Mouse (Mus musculus) MEL (cell line): ENCODE results near the gene Proser3. TPM values are rescaled to one million over a fixed set of nuclear protein-coding genes. Genes with fewer than 3 reads are reported as not detected.

Source experiments
- DNase-seq: peaks from one replicate; pipeline ENCODE4 v3.0.0; 2011; ENCODE audit warnings: low read depth, low spot score
- H3K27ac ChIP-seq: 2 replicates; pipeline ENCODE4 v1.5.1; 2012; ENCODE audit warnings: low read depth, mild to moderate bottlenecking, control low read depth, low read length, moderate library complexity; ENCODE audit not compliant: control insufficient read depth
- H3K27me3 ChIP-seq, 2 experiments: fragments of 150-350 bp in 1 of 2; sonication (generic) in 1 of 2; 2 replicates each; pipeline ENCODE4 v1.6.1; 2012; ENCODE audit warnings: low read length in 2 of 2, mild to moderate bottlenecking in 2 of 2, improper control_type of control experiment in 1 of 2, moderate library complexity in 1 of 2; ENCODE audit not compliant: insufficient read depth in 2 of 2, control insufficient read depth in 1 of 2
- H3K36me3 ChIP-seq, 2 experiments: 2 replicates each; pipeline ENCODE4 v1.6.1; 2012 to 2014; ENCODE audit warnings: low read length in 2 of 2, improper control_type of control experiment in 1 of 2, inconsistent platforms in 1 of 2, mild to moderate bottlenecking in 1 of 2; ENCODE audit not compliant: insufficient read depth in 2 of 2, control insufficient read depth in 1 of 2
- H3K4me1 ChIP-seq, 2 experiments: fragments of 150-350 bp in 1 of 2; sonication (generic) in 1 of 2; 2 replicates each; pipeline ENCODE4 v1.6.1; 2012; ENCODE audit warnings: low read length in 2 of 2, improper control_type of control experiment in 1 of 2, mild to moderate bottlenecking in 1 of 2; ENCODE audit not compliant: insufficient read depth in 2 of 2, control insufficient read depth in 1 of 2
- H3K4me3 ChIP-seq, 2 experiments: fragments of 150-350 bp in 1 of 2; sonication (generic) in 1 of 2; 2 replicates each; pipeline ENCODE4 v1.5.1; 2012; ENCODE audit warnings: low read depth in 2 of 2, low read length in 2 of 2, mild to moderate bottlenecking in 2 of 2, moderate library complexity in 2 of 2, control low read depth in 1 of 2, improper control_type of control experiment in 1 of 2; ENCODE audit not compliant: control insufficient read depth in 1 of 2, insufficient read depth in 1 of 2
- H3K79me2 ChIP-seq: 2 replicates; pipeline ENCODE4 v1.6.1; 2012; ENCODE audit warnings: mild to moderate bottlenecking, low read length, moderate library complexity; ENCODE audit not compliant: control insufficient read depth, poor library complexity, insufficient read depth
- H3K9ac ChIP-seq: 2 replicates; pipeline ENCODE4 v1.6.1; 2012; ENCODE audit warnings: low read depth, mild to moderate bottlenecking, control low read depth, low read length, moderate library complexity; ENCODE audit not compliant: control insufficient read depth, poor library complexity, severe bottlenecking
- H3K9me3 ChIP-seq: fragments of 150-350 bp; sonication (generic); replicated peaks from 2 replicates; pipeline ENCODE4 v1.6.1; 2012; ENCODE audit warnings: mild to moderate bottlenecking, low read length, improper control_type of control experiment, moderate library complexity; ENCODE audit not compliant: insufficient read depth
- CTCF ChIP-seq, 3 experiments: IDR thresholded peaks in 2 of 3; conservative IDR thresholded peaks in 1 of 3; 2 replicates each; pipeline ENCODE4 v1.5.1; 2011 to 2012; ENCODE audit warnings: low read length in 3 of 3, low read depth in 2 of 3, mild to moderate bottlenecking in 2 of 3, improper control_type of control experiment in 1 of 3, inconsistent platforms in 1 of 3, mixed read lengths in 1 of 3, moderate library complexity in 1 of 3; ENCODE audit not compliant: control insufficient read depth in 1 of 3, insufficient read depth in 1 of 3, poor library complexity in 1 of 3, severe bottlenecking in 1 of 3
- E2F4 ChIP-seq: IDR thresholded peaks from 2 replicates; pipeline ENCODE4 v1.6.1; 2011; ENCODE audit warnings: low read depth, low read length, improper control_type of control experiment, borderline replicate concordance
- ELF1 ChIP-seq: IDR thresholded peaks from 2 replicates; pipeline ENCODE4 v1.6.1; 2014; ENCODE audit warnings: low read depth, mild to moderate bottlenecking, inconsistent platforms, low read length, improper control_type of control experiment, moderate library complexity
- EP300 ChIP-seq, 2 experiments: IDR thresholded peaks; 2 replicates each; pipeline ENCODE4 v1.6.1; 2011; ENCODE audit warnings: improper control_type of control experiment in 2 of 2, low read length in 2 of 2, low read depth in 1 of 2, mild to moderate bottlenecking in 1 of 2
- GABPA ChIP-seq: IDR thresholded peaks from 2 replicates; pipeline ENCODE4 v1.6.1; 2012; ENCODE audit warnings: low read depth, mild to moderate bottlenecking, inconsistent platforms, low read length, improper control_type of control experiment, moderate library complexity
- GATA1 ChIP-seq: IDR thresholded peaks from 2 replicates; pipeline ENCODE4 v1.6.1; 2011; ENCODE audit warnings: low read depth, low read length, improper control_type of control experiment
- HCFC1 ChIP-seq: IDR thresholded peaks from 2 replicates; pipeline ENCODE4 v1.6.1; 2012; ENCODE audit warnings: low read depth, mild to moderate bottlenecking, inconsistent platforms, low read length, improper control_type of control experiment, moderate library complexity
- JUND ChIP-seq: IDR thresholded peaks from 2 replicates; pipeline ENCODE4 v1.6.1; 2011; ENCODE audit warnings: low read depth, mild to moderate bottlenecking, improper control_type of control experiment, low read length
- MAFK ChIP-seq: IDR thresholded peaks from 2 replicates; pipeline ENCODE4 v1.6.1; 2011; ENCODE audit warnings: low read depth, mild to moderate bottlenecking, low read length, improper control_type of control experiment, borderline replicate concordance
- MAX ChIP-seq: IDR thresholded peaks from 2 replicates; pipeline ENCODE4 v1.6.1; 2011; ENCODE audit warnings: low read length, improper control_type of control experiment
- MAZ ChIP-seq: IDR thresholded peaks from 2 replicates; pipeline ENCODE4 v1.6.1; 2012; ENCODE audit warnings: low read depth, mild to moderate bottlenecking, inconsistent platforms, low read length, improper control_type of control experiment
- MEF2A ChIP-seq: IDR thresholded peaks from 2 replicates; pipeline ENCODE4 v1.6.1; 2014; ENCODE audit warnings: low read depth, mild to moderate bottlenecking, inconsistent platforms, low read length, improper control_type of control experiment; ENCODE audit not compliant: poor library complexity, insufficient replicate concordance, severe bottlenecking; ENCODE audit errors: extremely low read depth
- POLR2A ChIP-seq, 2 experiments: IDR thresholded peaks; 2 replicates each; pipeline ENCODE4 v1.6.1; 2011 to 2012; ENCODE audit warnings: low read length in 2 of 2, mild to moderate bottlenecking in 2 of 2, control low read depth in 1 of 2, improper control_type of control experiment in 1 of 2, low read depth in 1 of 2, moderate library complexity in 1 of 2; ENCODE audit not compliant: control insufficient read depth in 1 of 2, insufficient read depth in 1 of 2, poor library complexity in 1 of 2
- POLR2AphosphoS2 ChIP-seq: IDR thresholded peaks from 2 replicates; pipeline ENCODE4 v1.6.1; 2011; ENCODE audit warnings: low read length, improper control_type of control experiment
- POLR2AphosphoS5 ChIP-seq: IDR thresholded peaks from 2 replicates; pipeline ENCODE4 v1.6.1; 2012; ENCODE audit warnings: low read depth, borderline replicate concordance, mild to moderate bottlenecking, inconsistent platforms, low read length, moderate library complexity, mixed read lengths
- RAD21 ChIP-seq: IDR thresholded peaks from 2 replicates; pipeline ENCODE4 v1.6.1; 2011; ENCODE audit warnings: mild to moderate bottlenecking, low read depth, low read length, improper control_type of control experiment
- SIN3A ChIP-seq: IDR thresholded peaks from 2 replicates; pipeline ENCODE4 v1.6.1; 2012; ENCODE audit warnings: low read length, improper control_type of control experiment, inconsistent platforms
- SMC3 ChIP-seq: IDR thresholded peaks from 2 replicates; pipeline ENCODE4 v1.6.1; 2011; ENCODE audit warnings: low read depth, low read length, improper control_type of control experiment
- TAL1 ChIP-seq: IDR thresholded peaks from 2 replicates; pipeline ENCODE4 v1.6.1; 2012; ENCODE audit warnings: mild to moderate bottlenecking, inconsistent platforms, low read length, moderate library complexity, mixed read lengths
- TBP ChIP-seq: IDR thresholded peaks from 2 replicates; pipeline ENCODE4 v1.8.0; 2011; ENCODE audit warnings: low read depth, low read length, improper control_type of control experiment
- TCF12 ChIP-seq: IDR thresholded peaks from 2 replicates; pipeline ENCODE4 v1.6.1; 2014; ENCODE audit warnings: low read depth, mild to moderate bottlenecking, inconsistent platforms, low read length, improper control_type of control experiment, moderate library complexity
- UBTF ChIP-seq: IDR thresholded peaks from 2 replicates; pipeline ENCODE4 v1.6.1; 2012; ENCODE audit warnings: low read depth, mild to moderate bottlenecking, inconsistent platforms, low read length, improper control_type of control experiment, moderate library complexity, borderline replicate concordance; ENCODE audit not compliant: insufficient read depth
- USF1 ChIP-seq: IDR thresholded peaks from 2 replicates; pipeline ENCODE4 v1.6.1; 2014; ENCODE audit warnings: low read depth, mild to moderate bottlenecking, inconsistent platforms, low read length, improper control_type of control experiment, moderate library complexity
- USF2 ChIP-seq, 2 experiments: IDR thresholded peaks; 2 replicates each; pipeline ENCODE4 v1.6.1; 2011 to 2012; ENCODE audit warnings: improper control_type of control experiment in 2 of 2, low read length in 2 of 2, borderline replicate concordance in 1 of 2, inconsistent platforms in 1 of 2, low read depth in 1 of 2, mild to moderate bottlenecking in 1 of 2; ENCODE audit not compliant: insufficient read depth in 1 of 2
- ZC3H11A ChIP-seq: IDR thresholded peaks from 2 replicates; pipeline ENCODE4 v1.6.1; 2012; ENCODE audit warnings: low read depth, mild to moderate bottlenecking, inconsistent platforms, low read length, improper control_type of control experiment
- ZMIZ1 ChIP-seq: IDR thresholded peaks from 2 replicates; pipeline ENCODE4 v1.6.1; 2012; ENCODE audit warnings: low read depth, mild to moderate bottlenecking, inconsistent platforms, low read length, improper control_type of control experiment, moderate library complexity
- ZNF384 ChIP-seq: IDR thresholded peaks from 2 replicates; pipeline ENCODE4 v1.6.1; 2012; ENCODE audit warnings: low read depth, mild to moderate bottlenecking, inconsistent platforms, low read length, improper control_type of control experiment
- polyA plus RNA-seq, 2 experiments: library from polyadenylated mRNA; stranded (reverse) in 1 of 2; unstranded in 1 of 2; fragments of >175 nt in 1 of 2; fragments of >200 nt in 1 of 2; gene quantifications; 2 replicates each; pipeline versions ENCODE4 v1.2.1 to v1.2.4; 2012; ENCODE audit warnings: low replicate concordance in 2 of 2, low read depth in 1 of 2; ENCODE audit not compliant: insufficient read length in 2 of 2, insufficient read depth in 1 of 2, missing spikeins in 1 of 2
- total RNA-seq: library from RNA; depleted of rRNA; stranded (reverse); fragments of 300-350 nt; gene quantifications from 2 replicates; pipeline ENCODE4 v1.2.3, GENCODE M21; 2012

Gene Proser3
- total and polyA plus RNA-seq, 3 experiments, result 2.3 to 8.9 TPM; not detected in 1

DNA sequence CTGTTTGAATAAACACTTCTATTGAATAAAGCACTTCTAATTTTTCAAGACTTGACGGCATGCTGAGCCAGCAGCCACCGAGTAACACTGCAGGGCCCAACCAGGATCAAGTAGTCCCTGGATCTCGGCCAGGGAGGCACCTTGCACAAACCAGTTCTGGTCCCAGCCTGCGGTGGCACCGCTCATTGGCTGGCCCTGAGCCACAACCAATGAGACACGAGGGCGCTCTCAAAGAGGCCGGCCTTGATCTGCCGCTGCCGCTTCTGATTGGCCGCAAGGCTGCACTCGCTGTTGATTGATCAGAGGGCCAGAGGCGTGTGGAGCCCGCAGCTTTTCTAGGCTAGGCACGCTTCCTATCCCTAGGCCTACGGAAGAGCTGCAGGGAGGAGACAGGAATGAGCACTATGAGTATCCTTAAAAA is 47.8 kb upstream of the Proser3 start (continued):
- TF ChIP-seq GATA1, result no peak; the same call in 1 of the 2 replicates
- TF ChIP-seq CTCF (IDR thresholded peaks at IDR 0.05 in 2 of 3, conservative IDR thresholded peaks at IDR 0.05 in 1 of 3; ENCODE audit: control insufficient read depth in 1 of 3, insufficient read depth in 1 of 3, low read depth in 2 of 3, low read length in 3 of 3, poor library complexity in 1 of 3, severe bottlenecking in 1 of 3), result no peak
- TF ChIP-seq HCFC1, result peak; percentile 70
- TF ChIP-seq TCF12, result no peak
- TF ChIP-seq USF2 (IDR thresholded peaks at IDR 0.05; ENCODE audit: borderline replicate concordance in 1 of 2, insufficient read depth in 1 of 2, low read depth in 1 of 2, low read length in 2 of 2), result no peak
- TF ChIP-seq ZC3H11A, result no peak
- peak; percentile 47; the same call in 1 of the 2 replicates for TF ChIP-seq MAZ
- TF ChIP-seq JUND, result no peak
- 0 out of 2 replicates have a peak, but pooled peaks have one; percentile 14 for TF ChIP-seq USF1
- TF ChIP-seq EP300 (IDR thresholded peaks at IDR 0.05; ENCODE audit: low read depth in 1 of 2, low read length in 2 of 2), result no peak
- peak in 1 of 2 experiments; percentile 82; a peak in 3 of 4 replicates for TF ChIP-seq POLR2A (IDR thresholded peaks at IDR 0.05; ENCODE audit: control insufficient read depth in 1 of 2, insufficient read depth in 1 of 2, low read depth in 1 of 2, low read length in 2 of 2, poor library complexity in 1 of 2)
- TF ChIP-seq POLR2AphosphoS2, result peak; percentile 82
- TF ChIP-seq TBP, result peak; percentile 30; the same call in 1 of the 2 replicates
- TF ChIP-seq, all 39 proteins: peak for 19

DNA sequence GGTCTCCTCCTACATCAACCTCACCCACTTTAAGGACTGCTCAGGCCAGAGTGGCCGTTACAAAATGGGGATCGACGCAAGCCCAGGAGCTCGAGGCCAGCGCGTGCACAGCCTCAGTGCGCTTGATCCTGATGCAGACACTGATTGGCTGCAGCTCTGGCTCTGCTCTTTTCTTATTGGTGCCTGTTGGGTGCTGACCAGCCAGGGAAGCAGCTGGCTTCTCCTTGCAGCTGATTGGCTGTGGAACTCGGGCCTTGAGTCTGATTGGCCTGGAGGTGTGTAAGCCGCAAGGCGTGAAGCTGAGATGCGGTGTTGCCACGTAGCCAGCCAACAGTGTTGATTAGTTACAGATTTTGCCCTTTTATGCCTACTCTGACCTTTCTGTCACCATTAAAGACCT is 46.7 kb upstream of the Proser3 start, which contains the start of gene Zbtb32:
Gene Zbtb32 (minus strand): TSS at position 124 of the 400 bp plus-strand sequence.
- Histone ChIP-seq H3K9ac (peak within 1 kb of the TSS; percentile 79), H3K4me3 (peak within 1 kb of the TSS; percentile 50 to 51), H3K79me2 (no peaks in the 10 kb centered on the region; the same call in 1 of the 2 replicates), H3K36me3 (peaks cover 0 to 6% of the 10 kb centered on the region in 2 experiments; a peak in 2 of 4 replicates), H3K27ac (peak within 1 kb of the TSS; percentile 82), H3K9me3 (no peaks in the 10 kb centered on the region), H3K4me1 (peaks cover 2 to 13% of the 10 kb centered on the region in 2 experiments; a peak in 3 of 4 replicates), H3K27me3 (no peaks in the 10 kb centered on the region)
- DNase-seq, result peak; percentile 39
- no peak for TF ChIP-seq GATA1
- no peak for TF ChIP-seq POLR2A (IDR thresholded peaks at IDR 0.05; ENCODE audit: control insufficient read depth in 1 of 2, insufficient read depth in 1 of 2, low read depth in 1 of 2, low read length in 2 of 2, poor library complexity in 1 of 2)
- TF ChIP-seq MEF2A, result no peak
- no peak for TF ChIP-seq SMC3
- no peak for TF ChIP-seq ELF1
- TF ChIP-seq ZMIZ1, result no peak
- no peak for TF ChIP-seq USF1
- no peak for TF ChIP-seq GABPA
- TF ChIP-seq MAFK, result no peak
- TF ChIP-seq JUND, result no peak
- no peak for TF ChIP-seq TAL1
- no peak for TF ChIP-seq SIN3A
- TF ChIP-seq TCF12, result no peak
- TF ChIP-seq POLR2AphosphoS2, result no peak
- no peak for TF ChIP-seq RAD21
- TF ChIP-seq E2F4, result no peak
- TF ChIP-seq UBTF, result no peak
- no peak for TF ChIP-seq MAX
- no peak for TF ChIP-seq POLR2AphosphoS5
- no peak for TF ChIP-seq ZNF384
